Mouse (Mus musculus) thymus, postnatal 0 days (tissue): ENCODE results near the gene Lzts3. TPM values are rescaled to one million over a fixed set of nuclear protein-coding genes. Genes with fewer than 3 reads are reported as not detected.

Experiments
- DNase-seq: peaks from one replicate; pipeline ENCODE4 v3.0.0-alpha.2; 2015; ENCODE audit warnings: low spot score
- polyA plus RNA-seq: library from polyadenylated mRNA; unstranded; fragments of >200 nt; fragmentation: Nextera tagmentation; extraction: Ambion mirVana; gene quantifications from 2 replicates; pipeline ENCODE4 v1.2.1, GENCODE M21; 2015

The Lzts3 gene
- polyA plus RNA-seq, 1 experiment from 2014 or later, result 0.55 TPM

DNA sequence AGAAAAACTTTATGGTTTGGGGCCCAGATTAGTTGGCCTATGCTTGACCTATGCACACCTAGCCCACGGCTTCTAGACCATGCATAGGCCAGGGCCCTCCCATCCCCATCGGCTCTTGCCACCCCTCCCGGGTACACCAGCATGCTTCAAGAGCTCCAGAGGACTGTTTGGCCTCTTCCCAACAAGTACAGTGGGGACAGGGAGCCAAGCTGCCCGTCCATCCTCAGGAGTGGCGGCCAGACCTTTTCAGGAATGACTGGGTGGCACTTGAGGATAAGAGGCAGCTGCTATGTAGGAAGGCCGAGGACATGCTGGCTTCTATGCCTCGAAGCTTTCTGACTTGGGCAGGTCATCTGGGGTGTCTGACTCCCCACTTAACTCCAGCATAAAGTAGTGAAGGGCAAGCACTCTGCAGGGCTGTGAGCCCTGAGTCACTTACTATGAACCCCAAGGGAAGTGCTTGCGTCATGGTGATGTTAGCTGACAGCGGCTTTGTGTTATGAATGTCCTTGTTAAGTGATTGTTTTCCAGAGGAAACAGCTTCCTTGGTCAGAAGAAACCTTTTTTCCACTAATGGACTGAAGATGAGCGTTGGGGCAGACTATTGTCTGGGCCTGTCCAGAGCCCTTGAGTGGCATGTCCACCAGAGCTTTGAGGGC is 58.6 kb downstream of the Lzts3 start:
- no peak for DNase-seq

Other genes with a start within 250 kb of the Lzts3 start
- 4.8 and 4.9 TPM in 2 replicates for gene Cpxm1, start 245.2 kb downstream of the Lzts3 start, polyA plus RNA-seq
- not detected in 2 replicates for gene Gm28372, start 237.6 kb downstream of the Lzts3 start, polyA plus RNA-seq
- not detected in 2 replicates for gene 1700020A23Rik, start 237.5 kb downstream of the Lzts3 start, polyA plus RNA-seq
- gene Tmem239, start 236.3 kb downstream of the Lzts3 start, polyA plus RNA-seq, result not detected in 2 replicates
- 97.7 and 101 TPM in 2 replicates for gene Vps16, start 218.5 kb downstream of the Lzts3 start, polyA plus RNA-seq
- gene Pced1a, start 218.1 kb downstream of the Lzts3 start, polyA plus RNA-seq, result 6.5 and 8.0 TPM in 2 replicates
- gene Ptpra, start 192.5 kb downstream of the Lzts3 start, polyA plus RNA-seq, result 73.8 and 85.4 TPM in 2 replicates
- 140 and 150 TPM in 2 replicates for gene Mrps26, start 79.1 kb downstream of the Lzts3 start, polyA plus RNA-seq
- gene Oxt, start 66.6 kb downstream of the Lzts3 start, polyA plus RNA-seq, result 0.55 and 1.3 TPM in 2 replicates
- 1.6 and 2.7 TPM in 2 replicates for gene Avp, start 60.2 kb downstream of the Lzts3 start, polyA plus RNA-seq
- gene Fastkd5, start 12.8 kb downstream of the Lzts3 start, polyA plus RNA-seq, result 13.6 and 16.7 TPM in 2 replicates
- 8.6 and 9.3 TPM in 2 replicates for gene Ubox5, start 12.8 kb downstream of the Lzts3 start, polyA plus RNA-seq
- gene Ddrgk1, start 21.9 kb upstream of the Lzts3 start, polyA plus RNA-seq, result 59.0 and 61.4 TPM in 2 replicates
- 107 and 112 TPM in 2 replicates for gene Itpa, start 24.8 kb upstream of the Lzts3 start, polyA plus RNA-seq
- gene Slc4a11, start 54.7 kb upstream of the Lzts3 start, polyA plus RNA-seq, result 0.23 and 0.49 TPM in 2 replicates